Mouse (Mus musculus): ENCODE data around the gene Rab38. TPM values are rescaled to one million over a fixed set of nuclear protein-coding genes. Genes with fewer than 3 reads are reported as not detected.

The Rab38 gene
- polyA plus RNA-seq, 1 experiment from 2014 or later: 3.1 TPM

DNA sequence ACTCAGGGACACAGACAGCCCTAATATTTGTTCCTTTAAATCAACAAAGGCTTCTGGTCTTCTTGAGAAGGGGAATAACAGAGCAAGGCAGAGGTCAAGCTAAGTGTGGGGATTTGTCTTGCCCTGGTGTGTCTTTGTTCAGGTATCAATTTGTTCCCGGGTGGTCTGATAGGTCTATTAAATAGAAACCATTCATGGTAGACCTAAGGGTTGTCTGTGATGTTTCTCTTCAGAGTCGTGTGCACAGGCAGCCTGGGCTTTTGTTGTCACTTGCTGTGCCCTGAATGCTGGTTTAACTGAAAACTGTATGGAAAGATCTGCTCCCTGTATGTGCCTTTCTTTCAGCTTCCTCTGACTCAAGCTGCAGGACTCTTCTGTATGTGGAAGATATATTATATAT lies 60.9 kb downstream of the Rab38 start:
- H3K4me3 ChIP-seq (ENCODE audit: low read length): no peak overlapping the region

DNA sequence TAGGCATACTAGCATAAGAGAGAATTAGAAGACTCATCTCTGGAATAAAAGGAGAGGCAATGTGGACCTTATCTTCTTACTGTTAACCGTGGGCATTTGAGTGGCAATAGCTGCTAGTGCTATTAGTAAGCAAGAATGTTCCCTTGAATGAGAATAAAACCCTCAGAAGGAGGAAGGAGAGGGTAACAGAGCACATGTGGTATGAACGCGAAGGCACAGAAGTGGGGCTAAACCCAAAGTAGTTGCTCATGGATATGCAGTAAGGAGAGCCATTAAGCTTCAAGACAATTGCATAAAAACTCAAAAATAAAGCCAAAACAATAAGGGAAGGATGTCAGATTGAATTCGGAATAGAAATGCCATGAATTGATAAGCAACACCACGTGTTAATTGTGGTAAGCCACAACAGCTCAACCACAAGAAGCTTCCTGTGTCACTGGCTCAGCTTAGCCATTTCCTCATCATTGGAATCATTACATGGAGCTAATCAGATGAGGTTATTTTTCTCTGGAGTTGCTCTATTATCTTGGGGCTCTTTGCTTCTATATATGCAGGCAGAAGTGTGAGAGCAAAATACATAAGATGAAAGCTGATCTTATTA lies 72.2 kb downstream of the Rab38 start:
- WGBS: 85% methylated on average over 5 of the region's 5 CpGs
- Histone ChIP-seq H3K36me3 (ENCODE audit: control insufficient read depth, insufficient read depth, low read length) (no peaks in the 10 kb centered on the region), H3K9me3 (ENCODE audit: control insufficient read depth, low read length) (no peaks in the 10 kb centered on the region), H3K9ac (ENCODE audit: low read depth, low read length) (no peak overlapping the region), H3K4me1 (ENCODE audit: control insufficient read depth, insufficient read depth, low read depth, low read length) (no peaks in the 10 kb centered on the region), H3K4me3 (ENCODE audit: low read length) (no peak overlapping the region), H3K4me2 (ENCODE audit: low read length) (no peak overlapping the region), H3K27ac (ENCODE audit: low read depth, low read length) (no peak overlapping the region), H3K27me3 (replicated peaks; ENCODE audit: control insufficient read depth, insufficient read depth, low read length) (no peaks in the 10 kb centered on the region)
- ATAC-seq: no peak

More for the DNA sequence above, 60.9 kb downstream of the Rab38 start:
- no peaks in the 10 kb centered on the region for H3K36me3 ChIP-seq (ENCODE audit: control insufficient read depth, insufficient read depth, low read length)
- ATAC-seq: no peak
- no peaks in the 10 kb centered on the region for H3K27me3 ChIP-seq (replicated peaks; ENCODE audit: control insufficient read depth, insufficient read depth, low read length)
- H3K9ac ChIP-seq (ENCODE audit: low read depth, low read length): no peak overlapping the region
- H3K4me1 ChIP-seq (ENCODE audit: control insufficient read depth, insufficient read depth, low read depth, low read length): no peaks in the 10 kb centered on the region
- no peak overlapping the region for H3K27ac ChIP-seq (ENCODE audit: low read depth, low read length)
- no peak overlapping the region for H3K4me2 ChIP-seq (ENCODE audit: low read length)
- no peaks in the 10 kb centered on the region for H3K9me3 ChIP-seq (ENCODE audit: control insufficient read depth, low read length)
- WGBS: 5% methylated on average over 2 of the region's 2 CpGs

DNA sequence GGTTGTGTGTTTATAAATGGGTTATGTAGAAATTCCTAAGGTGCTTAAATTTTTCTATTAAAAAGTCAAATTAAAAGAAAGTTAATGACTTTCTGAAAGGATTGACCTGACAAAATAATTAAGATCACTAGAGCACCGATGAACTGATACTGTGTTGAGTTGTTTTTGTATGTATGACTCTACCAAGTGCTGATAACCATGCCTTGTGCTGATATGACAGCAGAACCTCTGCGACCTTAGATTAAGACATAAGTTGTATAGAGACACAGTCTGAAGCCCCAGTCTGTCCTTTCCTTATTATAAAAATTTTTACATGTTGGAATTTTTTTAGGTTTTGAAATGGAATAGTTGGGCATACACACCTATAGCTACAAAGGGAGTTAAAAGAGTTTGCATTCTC lies 79.7 kb downstream of the Rab38 start:
- WGBS: 90% methylated on average over 2 of the region's 2 CpGs
- H3K27me3 ChIP-seq (replicated peaks; ENCODE audit: control insufficient read depth, insufficient read depth, low read length): no peaks in the 10 kb centered on the region
- H3K4me3 ChIP-seq (ENCODE audit: low read length): no peak overlapping the region
- no peaks in the 10 kb centered on the region for H3K4me1 ChIP-seq (ENCODE audit: control insufficient read depth, insufficient read depth, low read depth, low read length)
- no peaks in the 10 kb centered on the region for H3K36me3 ChIP-seq (ENCODE audit: control insufficient read depth, insufficient read depth, low read length)
- no peak overlapping the region for H3K27ac ChIP-seq (ENCODE audit: low read depth, low read length)
- no peaks in the 10 kb centered on the region for H3K9me3 ChIP-seq (ENCODE audit: control insufficient read depth, low read length)
- ATAC-seq: no peak
- H3K9ac ChIP-seq (ENCODE audit: low read depth, low read length): no peak overlapping the region
- no peak overlapping the region for H3K4me2 ChIP-seq (ENCODE audit: low read length)

DNA sequence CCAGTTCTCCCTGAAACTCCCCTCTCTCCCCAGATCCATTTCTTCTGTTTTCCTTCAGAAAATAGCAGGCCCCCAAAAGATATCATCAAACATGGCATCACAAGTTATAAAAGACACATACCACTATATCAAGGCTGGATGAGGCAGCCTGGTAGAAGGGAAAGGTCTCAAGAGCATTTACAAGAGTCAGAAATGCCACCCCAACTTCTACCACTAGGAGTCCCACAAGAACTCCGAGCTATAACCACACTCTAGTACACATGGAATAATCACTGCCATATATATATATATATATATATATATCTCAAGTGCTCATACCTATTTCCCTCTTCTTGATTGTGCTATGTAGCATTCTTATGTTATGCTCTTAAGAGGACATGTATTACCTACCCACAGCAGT lies 92.4 kb downstream of the Rab38 start:
- H3K4me1 ChIP-seq (ENCODE audit: control insufficient read depth, insufficient read depth, low read depth, low read length): no peaks in the 10 kb centered on the region
- H3K9me3 ChIP-seq (ENCODE audit: control insufficient read depth, low read length): no peaks in the 10 kb centered on the region
- no peaks in the 10 kb centered on the region for H3K36me3 ChIP-seq (ENCODE audit: control insufficient read depth, insufficient read depth, low read length)
- no peak for ATAC-seq
- WGBS: 78% methylated on average over 1 of the region's 1 CpGs
- H3K4me2 ChIP-seq (ENCODE audit: low read length): no peak overlapping the region
- H3K4me3 ChIP-seq (ENCODE audit: low read length): no peak overlapping the region
- H3K9ac ChIP-seq (ENCODE audit: low read depth, low read length): no peak overlapping the region
- H3K27me3 ChIP-seq (replicated peaks; ENCODE audit: control insufficient read depth, insufficient read depth, low read length): no peaks in the 10 kb centered on the region
- H3K27ac ChIP-seq (ENCODE audit: low read depth, low read length): no peak overlapping the region

DNA sequence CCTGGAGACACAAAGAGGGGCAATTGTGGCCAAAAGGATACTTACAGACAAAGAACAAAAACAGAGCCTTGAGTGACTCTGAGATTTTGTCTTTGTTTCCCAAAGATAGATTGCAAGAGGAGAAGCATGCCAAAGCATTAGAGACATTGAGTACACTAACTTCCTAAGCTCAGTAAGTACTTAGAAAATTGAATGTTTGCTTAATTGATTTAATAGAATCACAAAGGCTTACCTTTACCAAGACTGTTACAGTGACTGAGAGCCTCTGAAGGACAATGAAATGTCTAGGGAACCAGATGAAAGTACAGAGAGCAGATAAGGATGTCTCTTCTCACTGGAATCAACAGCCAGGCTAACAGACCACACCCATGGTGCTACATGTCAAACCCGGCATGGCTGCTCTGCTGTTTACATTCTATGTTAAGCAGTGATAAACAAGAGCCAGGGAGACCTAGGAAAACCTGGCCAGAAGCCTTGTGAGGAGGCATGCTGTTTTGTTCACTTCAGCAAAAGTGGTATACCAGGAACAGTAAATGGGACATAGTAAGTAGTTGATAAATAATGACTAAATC lies 97.1 kb downstream of the Rab38 start:
- H3K9ac ChIP-seq (ENCODE audit: low read depth, low read length): no peak overlapping the region
- 75% methylated on average over 1 of the region's 1 CpGs for WGBS
- no peaks in the 10 kb centered on the region for H3K27me3 ChIP-seq (replicated peaks; ENCODE audit: control insufficient read depth, insufficient read depth, low read length)
- H3K9me3 ChIP-seq (ENCODE audit: control insufficient read depth, low read length): no peaks in the 10 kb centered on the region
- H3K36me3 ChIP-seq (ENCODE audit: control insufficient read depth, insufficient read depth, low read length): no peaks in the 10 kb centered on the region
- no peak for ATAC-seq
- no peaks in the 10 kb centered on the region for H3K4me1 ChIP-seq (ENCODE audit: control insufficient read depth, insufficient read depth, low read depth, low read length)
- no peak overlapping the region for H3K4me3 ChIP-seq (ENCODE audit: low read length)
- no peak overlapping the region for H3K4me2 ChIP-seq (ENCODE audit: low read length)
- no peak overlapping the region for H3K27ac ChIP-seq (ENCODE audit: low read depth, low read length)

DNA sequence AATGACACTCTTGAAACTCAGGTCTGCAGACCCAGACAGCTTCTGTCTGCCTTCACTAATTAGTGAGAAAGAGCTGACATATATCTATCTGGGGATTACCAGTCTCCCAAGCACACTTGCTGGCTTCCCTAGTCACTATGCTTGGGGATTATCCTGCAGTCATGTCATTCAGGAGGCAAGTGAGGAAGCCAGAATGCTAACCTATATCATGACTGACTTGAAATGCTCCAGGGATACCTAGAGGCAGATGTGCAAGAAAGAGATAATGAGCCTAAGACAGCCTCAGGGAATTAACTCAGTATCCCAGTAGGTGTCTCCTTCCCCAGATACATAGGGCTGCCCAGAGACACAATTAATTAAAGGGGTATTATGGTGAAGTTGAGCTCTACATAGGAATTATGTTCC lies 106.1 kb downstream of the Rab38 start:
- Histone ChIP-seq H3K9ac (ENCODE audit: low read depth, low read length) (no peak overlapping the region), H3K27me3 (replicated peaks; ENCODE audit: control insufficient read depth, insufficient read depth, low read length) (no peaks in the 10 kb centered on the region), H3K36me3 (ENCODE audit: control insufficient read depth, insufficient read depth, low read length) (no peaks in the 10 kb centered on the region), H3K27ac (ENCODE audit: low read depth, low read length) (no peak overlapping the region), H3K4me2 (ENCODE audit: low read length) (no peak overlapping the region), H3K9me3 (ENCODE audit: control insufficient read depth, low read length) (no peaks in the 10 kb centered on the region), H3K4me3 (ENCODE audit: low read length) (no peak overlapping the region), H3K4me1 (ENCODE audit: control insufficient read depth, insufficient read depth, low read depth, low read length) (no peaks in the 10 kb centered on the region)
- ATAC-seq: no peak

DNA sequence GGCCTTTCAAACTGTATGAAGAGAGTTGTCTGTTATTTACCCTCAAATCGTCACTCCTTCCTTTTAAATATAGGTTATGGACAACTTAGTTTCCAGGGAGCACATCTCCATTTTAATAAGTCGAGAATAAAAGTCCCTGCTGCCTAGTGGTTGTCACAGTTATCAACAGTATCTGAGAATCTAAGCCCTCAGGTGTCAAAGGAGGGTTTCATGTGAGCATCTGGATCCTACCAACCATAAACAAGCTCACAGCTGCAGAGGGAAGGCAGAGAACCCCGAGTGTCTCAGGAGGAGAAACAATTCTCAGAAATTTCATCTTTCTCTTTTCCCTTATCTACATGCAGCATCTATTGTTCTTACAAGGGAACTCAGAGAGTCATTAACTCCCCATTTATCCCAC lies 106.7 kb downstream of the Rab38 start:
- Histone ChIP-seq H3K4me3 (ENCODE audit: low read length) (no peak overlapping the region), H3K9ac (ENCODE audit: low read depth, low read length) (no peak overlapping the region), H3K36me3 (ENCODE audit: control insufficient read depth, insufficient read depth, low read length) (no peaks in the 10 kb centered on the region), H3K4me2 (ENCODE audit: low read length) (no peak overlapping the region), H3K27me3 (replicated peaks; ENCODE audit: control insufficient read depth, insufficient read depth, low read length) (no peaks in the 10 kb centered on the region), H3K27ac (ENCODE audit: low read depth, low read length) (no peak overlapping the region), H3K4me1 (ENCODE audit: control insufficient read depth, insufficient read depth, low read depth, low read length) (no peaks in the 10 kb centered on the region), H3K9me3 (ENCODE audit: control insufficient read depth, low read length) (no peaks in the 10 kb centered on the region)
- no peak for ATAC-seq
- WGBS: 71% methylated on average over 3 of the region's 3 CpGs

Other genes with a start within 250 kb of the Rab38 start
- gene Ctsc, start 152.2 kb upstream of the Rab38 start, polyA plus RNA-seq (2015; fragmentation: Nextera tagmentation; extraction: Ambion mirVana): 25.1 and 25.2 TPM in 2 replicates

Data from hindbrain, embryonic 16.5 days (tissue).